Mouse (Mus musculus) liver, adult 2 months (tissue): ENCODE data around the gene Zdhhc22. TPM values are rescaled to one million over a fixed set of nuclear protein-coding genes. Genes with fewer than 3 reads are reported as not detected.

ENCODE experiments used
- DNase-seq: peaks from one replicate; pipeline ENCODE4 v3.0.0-alpha.2; 2011; ENCODE audit warnings: low read depth, low spot score; ENCODE audit errors: extremely low read depth
- H3K27ac ChIP-seq: fragments of 200-500 bp; replicated peaks from 2 replicates; pipeline ENCODE4 v1.5.1; 2012; ENCODE audit warnings: low read depth, mild to moderate bottlenecking, control low read depth, inconsistent platforms, low read length; ENCODE audit not compliant: insufficient read depth
- H3K27me3 ChIP-seq: fragments of 200-500 bp; 2 replicates; pipeline ENCODE4 v1.6.1; 2012; ENCODE audit warnings: mild to moderate bottlenecking, moderate library complexity, low read length, inconsistent platforms; ENCODE audit not compliant: control insufficient read depth, insufficient read depth
- H3K36me3 ChIP-seq: fragments of 200-500 bp; 2 replicates; pipeline ENCODE4 v1.6.1; 2012; ENCODE audit warnings: low read length, inconsistent platforms; ENCODE audit not compliant: control insufficient read depth, insufficient read depth
- H3K4me1 ChIP-seq: fragments of 200-500 bp; 2 replicates; pipeline ENCODE4 v1.6.1; 2011; ENCODE audit warnings: low read length; ENCODE audit not compliant: control insufficient read depth, insufficient read depth
- H3K4me3 ChIP-seq: fragments of 200-500 bp; 2 replicates; pipeline ENCODE4 v1.5.1; 2011; ENCODE audit warnings: low read depth, mild to moderate bottlenecking, control low read depth, low read length, moderate library complexity; ENCODE audit not compliant: insufficient read depth
- H3K79me2 ChIP-seq: fragments of 200-500 bp; 2 replicates; pipeline ENCODE4 v1.6.1; 2012; ENCODE audit warnings: inconsistent platforms, mild to moderate bottlenecking, low read length, moderate library complexity; ENCODE audit not compliant: control insufficient read depth, insufficient read depth
- H3K9ac ChIP-seq: fragments of 200-500 bp; 2 replicates; pipeline ENCODE4 v1.6.1; 2012; ENCODE audit warnings: low read depth, mild to moderate bottlenecking, control low read depth, inconsistent platforms, low read length
- CTCF ChIP-seq: fragments of 200-500 bp; IDR thresholded peaks from 2 replicates; pipeline ENCODE4 v1.5.1; 2011; ENCODE audit warnings: low read depth, low read length, control low read depth
- POLR2A ChIP-seq: fragments of 200-500 bp; IDR thresholded peaks from 2 replicates; pipeline ENCODE4 v1.6.1; 2011; ENCODE audit warnings: low read length, control low read depth; ENCODE audit not compliant: insufficient read depth; ENCODE audit errors: extremely low read depth
- WGBS: fragments of 180-500 bp; shearing (Covaris S2); methylation state at CpG from one replicate; pipeline ENCODE4 v1.1.7; 2018; 5-methylcytosine and 5-hydroxymethylcytosine counted together
- polyA plus RNA-seq: library from polyadenylated mRNA; depleted of rRNA; stranded (reverse); fragments of >200 nt; gene quantifications from 2 replicates; pipeline ENCODE4 v1.2.3, GENCODE M21; 2012
- total RNA-seq: library from RNA; depleted of rRNA; stranded (reverse); fragments of >200 nt; gene quantifications from 2 replicates; pipeline ENCODE4 v1.2.3, GENCODE M21; 2014

The Zdhhc22 gene
- total and polyA plus RNA-seq, 2 experiments = not detected

GRCm38 (mm10) chr12:87027391-87027790 is 37.2 kb upstream of the Zdhhc22 start:
- Histone ChIP-seq H3K4me1 (no peaks in the 10 kb centered on the region; the same call in 1 of the 2 replicates), H3K27ac (no peak overlapping the region), H3K9ac (no peak overlapping the region), H3K4me3 (no peak overlapping the region), H3K27me3 (peaks cover 12% of the 10 kb centered on the region), H3K79me2 (no peaks in the 10 kb centered on the region), H3K36me3 (no peaks in the 10 kb centered on the region)
- DNase-seq = no peak
- TF ChIP-seq POLR2A (no peak), CTCF (no peak)
- WGBS = 50% methylated on average over 5 of the region's 5 CpGs

GRCm38 (mm10) chr12:87026871-87027240 is 36.6 kb upstream of the Zdhhc22 start:
- no peak overlapping the region for H3K4me3 ChIP-seq
- WGBS = 17% methylated on average over 8 of the region's 8 CpGs
- no peaks in the 10 kb centered on the region for H3K79me2 ChIP-seq
- H3K27me3 ChIP-seq = peaks cover 12% of the 10 kb centered on the region
- no peaks in the 10 kb centered on the region for H3K36me3 ChIP-seq
- DNase-seq = no peak
- H3K4me1 ChIP-seq = no peaks in the 10 kb centered on the region
- H3K9ac ChIP-seq = no peak overlapping the region
- no peak for TF ChIP-seq CTCF
- no peak for TF ChIP-seq POLR2A
- H3K27ac ChIP-seq = no peak overlapping the region

- Histone ChIP-seq H3K27me3 (peaks cover 12% of the 10 kb centered on the region), H3K9ac (no peak overlapping the region), H3K27ac (no peak overlapping the region), H3K36me3 (no peaks in the 10 kb centered on the region), H3K79me2 (no peaks in the 10 kb centered on the region), H3K4me3 (no peak overlapping the region), H3K4me1 (no peaks in the 10 kb centered on the region)
- TF ChIP-seq POLR2A = no peak
- no peak for TF ChIP-seq CTCF
- no peak for DNase-seq
- WGBS = 4% methylated on average over 30 of the region's 30 CpGs
Observed at GRCm38 (mm10) chr12:87026109-87026870, 36.1 kb upstream of the Zdhhc22 start.

- 74% methylated on average over 3 of the region's 3 CpGs for WGBS
Observed at GRCm38 (mm10) chr12:87023456-87023855, 33.2 kb upstream of the Zdhhc22 start.

GRCm38 (mm10) chr12:87022006-87022405 is 31.8 kb upstream of the Zdhhc22 start:
- Histone ChIP-seq H3K4me1 (no peaks in the 10 kb centered on the region), H3K9ac (no peak overlapping the region), H3K27me3 (peaks cover 6% of the 10 kb centered on the region), H3K36me3 (no peaks in the 10 kb centered on the region), H3K4me3 (no peak overlapping the region), H3K79me2 (no peaks in the 10 kb centered on the region), H3K27ac (no peak overlapping the region)
- TF ChIP-seq CTCF (no peak), POLR2A (no peak)
- DNase-seq = no peak
- WGBS = 77% methylated on average over 2 of the region's 2 CpGs

More at GRCm38 (mm10) chr12:87023456-87023855, 33.2 kb upstream of the Zdhhc22 start:
- Histone ChIP-seq H3K9ac (no peak overlapping the region), H3K27ac (no peak overlapping the region), H3K36me3 (no peaks in the 10 kb centered on the region), H3K27me3 (peaks cover 12% of the 10 kb centered on the region), H3K4me3 (no peak overlapping the region), H3K4me1 (no peaks in the 10 kb centered on the region), H3K79me2 (no peaks in the 10 kb centered on the region)
- DNase-seq = no peak
- no peak for TF ChIP-seq POLR2A
- TF ChIP-seq CTCF = no peak

GRCm38 (mm10) chr12:87021040-87021439 is 30.8 kb upstream of the Zdhhc22 start, which contains the start of gene Tmem63c:
Gene Tmem63c, plus strand, starts transcription at chr12:87021340.
- Histone ChIP-seq H3K36me3 (no peaks in the 10 kb centered on the region), H3K4me1 (no peaks in the 10 kb centered on the region), H3K4me3 (no peak within 1 kb of the TSS), H3K79me2 (no peaks in the 10 kb centered on the region), H3K27me3 (no peaks in the 10 kb centered on the region; the same call in 1 of the 2 replicates), H3K9ac (no peak within 1 kb of the TSS), H3K27ac (no peak within 1 kb of the TSS)
- no peak for DNase-seq
- TF ChIP-seq POLR2A (no peak), CTCF (no peak)
- 70% methylated on average over 6 of the region's 6 CpGs for WGBS
